Mouse (Mus musculus): ENCODE data around the gene Rbbp8nl.

DNA sequence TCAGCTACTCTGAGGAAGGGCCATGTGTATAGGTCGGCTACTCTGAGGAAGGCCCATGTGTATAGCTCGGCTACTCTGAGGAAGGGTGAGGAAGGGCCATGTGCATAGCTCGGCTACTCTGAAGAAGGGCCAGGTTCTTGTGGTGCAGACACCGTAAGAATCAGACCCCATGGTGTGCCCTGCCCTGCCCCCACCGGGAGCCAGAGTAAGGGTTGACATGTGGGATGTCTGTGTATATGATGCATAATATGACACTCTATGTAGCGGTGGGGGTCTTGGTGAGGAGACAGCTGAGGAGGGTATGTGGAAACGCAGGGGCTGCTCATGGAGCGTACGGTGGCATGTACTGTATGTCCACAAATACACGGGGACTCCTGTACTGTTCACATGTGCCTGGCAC lies 20.4 kb downstream of the Rbbp8nl start:
- no peak for TF ChIP-seq CTCF (conservative IDR thresholded peaks at IDR 0.05; ENCODE audit: low read length)
- TF ChIP-seq NANOG (IDR thresholded peaks at IDR 0.05; ENCODE audit: borderline replicate concordance, low read length): no peak

Measured in E14TG2a.4 (cell line).